Mouse (Mus musculus): Measurements from ENCODE around the gene Tm9sf1. TPM values are rescaled to one million over a fixed set of nuclear protein-coding genes. Genes with fewer than 3 reads are reported as not detected.

The Tm9sf1 gene
- polyA plus RNA-seq, 1 experiment = 110 TPM

- no peak for TF ChIP-seq POLR2A (IDR thresholded peaks at IDR 0.05; ENCODE audit: low read depth, low read length)
- H3K4me1 ChIP-seq (ENCODE audit: control insufficient read depth, insufficient read depth, low read length) = peaks cover 6% of the 10 kb centered on the region; the same call in 1 of the 2 replicates
- H3K27me3 ChIP-seq (replicated peaks; ENCODE audit: control insufficient read depth, insufficient read depth, low read length) = no peaks in the 10 kb centered on the region
- peak within 1 kb of the TSS; percentile 79 for H3K4me3 ChIP-seq (ENCODE audit: insufficient read depth, low read depth, low read length)
- WGBS = under 1% methylated on average over 38 of the region's 38 CpGs
- H3K27ac ChIP-seq (ENCODE audit: insufficient read depth, low read depth, low read length) = peak within 1 kb of the TSS; percentile 96
- no peaks in the 10 kb centered on the region for H3K36me3 ChIP-seq (ENCODE audit: control insufficient read depth, insufficient read depth, low read length)
- peak; percentile 97 for DNase-seq
Measured at GRCm38 (mm10) chr14:55671833-55672740, 28.5 kb upstream of the Tm9sf1 start, which contains the start of the genes Gmpr2 and Nedd8. Gmpr2 (plus strand) TSS chr14:55671941. Nedd8 (minus strand) TSS chr14:55672124.

- no peaks in the 10 kb centered on the region for H3K36me3 ChIP-seq (ENCODE audit: control insufficient read depth, insufficient read depth, low read length)
- peak overlapping the region; percentile 79 for H3K4me3 ChIP-seq (ENCODE audit: insufficient read depth, low read depth, low read length)
- 0% methylated on average over 12 of the region's 12 CpGs for WGBS
- no peak for TF ChIP-seq CTCF (conservative IDR thresholded peaks at IDR 0.05; ENCODE audit: insufficient read depth, insufficient read length, low read depth, low read length)
- no peak for TF ChIP-seq POLR2A (IDR thresholded peaks at IDR 0.05; ENCODE audit: low read depth, low read length)
- H3K4me1 ChIP-seq (ENCODE audit: control insufficient read depth, insufficient read depth, low read length) = peaks cover 6% of the 10 kb centered on the region; the same call in 1 of the 2 replicates
- DNase-seq = no peak
- H3K27ac ChIP-seq (ENCODE audit: insufficient read depth, low read depth, low read length) = peak overlapping the region; percentile 96; the same call in 1 of the 2 replicates
- no peaks in the 10 kb centered on the region for H3K27me3 ChIP-seq (replicated peaks; ENCODE audit: control insufficient read depth, insufficient read depth, low read length)
Measured at GRCm38 (mm10) chr14:55671486-55671832, 27.9 kb upstream of the Tm9sf1 start.

- no peak for DNase-seq
- Histone ChIP-seq H3K27ac (ENCODE audit: insufficient read depth, low read depth, low read length) (no peak overlapping the region), H3K36me3 (ENCODE audit: control insufficient read depth, insufficient read depth, low read length) (no peaks in the 10 kb centered on the region; the same call in 1 of the 2 replicates), H3K27me3 (replicated peaks; ENCODE audit: control insufficient read depth, insufficient read depth, low read length) (no peaks in the 10 kb centered on the region), H3K4me3 (ENCODE audit: insufficient read depth, low read depth, low read length) (no peak overlapping the region), H3K4me1 (ENCODE audit: control insufficient read depth, insufficient read depth, low read length) (peaks cover 8% of the 10 kb centered on the region; the same call in 1 of the 2 replicates)
- WGBS = 59% methylated on average over 2 of the region's 2 CpGs
- TF ChIP-seq POLR2A (IDR thresholded peaks at IDR 0.05; ENCODE audit: low read depth, low read length) (no peak), CTCF (conservative IDR thresholded peaks at IDR 0.05; ENCODE audit: insufficient read depth, insufficient read length, low read depth, low read length) (no peak)
Measured at GRCm38 (mm10) chr14:55660636-55661035, 17.0 kb upstream of the Tm9sf1 start.

GRCm38 (mm10) chr14:55659960-55660573 lies 16.5 kb upstream of the Tm9sf1 start, which contains the start of gene Mdp1:
Mdp1 (minus strand) TSS chr14:55660508.
- no peaks in the 10 kb centered on the region for H3K27me3 ChIP-seq (replicated peaks; ENCODE audit: control insufficient read depth, insufficient read depth, low read length)
- DNase-seq = peak; percentile 84
- no peaks in the 10 kb centered on the region; the same call in 1 of the 2 replicates for H3K36me3 ChIP-seq (ENCODE audit: control insufficient read depth, insufficient read depth, low read length)
- H3K4me3 ChIP-seq (ENCODE audit: insufficient read depth, low read depth, low read length) = peak within 1 kb of the TSS; percentile 74
- peak; percentile 59 for TF ChIP-seq CTCF (conservative IDR thresholded peaks at IDR 0.05; ENCODE audit: insufficient read depth, insufficient read length, low read depth, low read length)
- TF ChIP-seq POLR2A (IDR thresholded peaks at IDR 0.05; ENCODE audit: low read depth, low read length) = no peak
- H3K27ac ChIP-seq (ENCODE audit: insufficient read depth, low read depth, low read length) = no peak within 1 kb of the TSS; the same call in 1 of the 2 replicates
- under 1% methylated on average over 39 of the region's 39 CpGs for WGBS
- peaks cover 8% of the 10 kb centered on the region; the same call in 1 of the 2 replicates for H3K4me1 ChIP-seq (ENCODE audit: control insufficient read depth, insufficient read depth, low read length)

GRCm38 (mm10) chr14:55658011-55658410 lies 14.4 kb upstream of the Tm9sf1 start:
- H3K36me3 ChIP-seq (ENCODE audit: control insufficient read depth, insufficient read depth, low read length) = no peaks in the 10 kb centered on the region; the same call in 1 of the 2 replicates
- peaks cover 8% of the 10 kb centered on the region; the same call in 1 of the 2 replicates for H3K4me1 ChIP-seq (ENCODE audit: control insufficient read depth, insufficient read depth, low read length)
- no peak for TF ChIP-seq CTCF (conservative IDR thresholded peaks at IDR 0.05; ENCODE audit: insufficient read depth, insufficient read length, low read depth, low read length)
- no peaks in the 10 kb centered on the region for H3K27me3 ChIP-seq (replicated peaks; ENCODE audit: control insufficient read depth, insufficient read depth, low read length)
- no peak overlapping the region for H3K4me3 ChIP-seq (ENCODE audit: insufficient read depth, low read depth, low read length)
- 60% methylated on average over 5 of the region's 5 CpGs for WGBS
- no peak overlapping the region for H3K27ac ChIP-seq (ENCODE audit: insufficient read depth, low read depth, low read length)
- DNase-seq = peak; percentile 88

GRCm38 (mm10) chr14:55656935-55657334 lies 13.3 kb upstream of the Tm9sf1 start:
- peaks cover 8% of the 10 kb centered on the region; the same call in 1 of the 2 replicates for H3K4me1 ChIP-seq (ENCODE audit: control insufficient read depth, insufficient read depth, low read length)
- H3K27ac ChIP-seq (ENCODE audit: insufficient read depth, low read depth, low read length) = no peak overlapping the region
- WGBS = 82% methylated on average over 3 of the region's 3 CpGs
- no peaks in the 10 kb centered on the region; the same call in 1 of the 2 replicates for H3K36me3 ChIP-seq (ENCODE audit: control insufficient read depth, insufficient read depth, low read length)
- TF ChIP-seq CTCF (conservative IDR thresholded peaks at IDR 0.05; ENCODE audit: insufficient read depth, insufficient read length, low read depth, low read length) (no peak), POLR2A (IDR thresholded peaks at IDR 0.05; ENCODE audit: low read depth, low read length) (no peak)
- H3K27me3 ChIP-seq (replicated peaks; ENCODE audit: control insufficient read depth, insufficient read depth, low read length) = no peaks in the 10 kb centered on the region
- DNase-seq = no peak
- no peak overlapping the region for H3K4me3 ChIP-seq (ENCODE audit: insufficient read depth, low read depth, low read length)

GRCm38 (mm10) chr14:55651528-55651927 lies 7.9 kb upstream of the Tm9sf1 start:
- Histone ChIP-seq H3K4me3 (ENCODE audit: insufficient read depth, low read depth, low read length) (no peak overlapping the region), H3K4me1 (ENCODE audit: control insufficient read depth, insufficient read depth, low read length) (no peaks in the 10 kb centered on the region), H3K27me3 (replicated peaks; ENCODE audit: control insufficient read depth, insufficient read depth, low read length) (no peaks in the 10 kb centered on the region), H3K27ac (ENCODE audit: insufficient read depth, low read depth, low read length) (no peak overlapping the region), H3K36me3 (ENCODE audit: control insufficient read depth, insufficient read depth, low read length) (no peaks in the 10 kb centered on the region)
- DNase-seq = no peak
- TF ChIP-seq POLR2A (IDR thresholded peaks at IDR 0.05; ENCODE audit: low read depth, low read length) (no peak), CTCF (conservative IDR thresholded peaks at IDR 0.05; ENCODE audit: insufficient read depth, insufficient read length, low read depth, low read length) (no peak)
- WGBS = 91% methylated on average over 7 of the region's 7 CpGs

All from kidney, adult 2 months (tissue).